Mouse (Mus musculus) ES-Bruce4 (cell line): ENCODE results near the gene Adcy9. TPM values are rescaled to one million over a fixed set of nuclear protein-coding genes. Genes with fewer than 3 reads are reported as not detected.

ENCODE experiments used
- H3K27ac ChIP-seq: 2 replicates; pipeline ENCODE4 v1.5.1; 2012; ENCODE audit warnings: low read length, inconsistent platforms; ENCODE audit not compliant: insufficient read depth
- H3K27me3 ChIP-seq: 2 replicates; pipeline ENCODE4 v1.6.1; 2012; ENCODE audit warnings: mild to moderate bottlenecking, low read length, inconsistent platforms; ENCODE audit not compliant: control insufficient read depth, poor library complexity, insufficient read depth, severe bottlenecking
- H3K36me3 ChIP-seq: 2 replicates; pipeline ENCODE4 v1.6.1; 2012; ENCODE audit warnings: inconsistent platforms, mild to moderate bottlenecking, low read length, moderate library complexity; ENCODE audit not compliant: control insufficient read depth, poor library complexity, insufficient read depth, severe bottlenecking
- H3K4me1 ChIP-seq: one replicate; pipeline ENCODE4 v1.8.1; 2011; ENCODE audit warnings: low read length; ENCODE audit not compliant: control insufficient read depth, insufficient read depth
- H3K4me3 ChIP-seq: 2 replicates; pipeline ENCODE4 v1.5.1; 2011; ENCODE audit warnings: low read depth, mild to moderate bottlenecking, low read length
- H3K9ac ChIP-seq: 2 replicates; pipeline ENCODE4 v1.6.1; 2012; ENCODE audit warnings: low read depth, mild to moderate bottlenecking, inconsistent platforms; ENCODE audit not compliant: poor library complexity, severe bottlenecking
- H3K9me3 ChIP-seq: replicated peaks from 2 replicates; pipeline ENCODE4 v1.6.1; 2012; ENCODE audit warnings: mild to moderate bottlenecking, low read length, inconsistent platforms; ENCODE audit not compliant: control insufficient read depth, poor library complexity, insufficient read depth, severe bottlenecking
- CTCF ChIP-seq: IDR thresholded peaks from one replicate; pipeline ENCODE4 v1.8.1; 2011; ENCODE audit warnings: low read depth, low read length
- EP300 ChIP-seq: IDR thresholded peaks from 2 replicates; pipeline ENCODE4 v1.6.1; 2011; ENCODE audit warnings: low read depth, low read length; ENCODE audit not compliant: insufficient read depth
- POLR2A ChIP-seq: IDR thresholded peaks from one replicate; pipeline ENCODE4 v1.8.1; 2011; ENCODE audit warnings: low read length; ENCODE audit not compliant: insufficient read depth
- polyA plus RNA-seq: library from polyadenylated mRNA; stranded (reverse); fragments of >200 nt; gene quantifications from 2 replicates; pipeline ENCODE4 v1.2.4, GENCODE M21; 2011; ENCODE audit warnings: low read depth; ENCODE audit not compliant: missing spikeins, insufficient read depth, insufficient read length

The Adcy9 gene
- polyA plus RNA-seq, 1 experiment = 1.9 TPM

GRCm38 (mm10) chr16:4397636-4398035 lies 22.7 kb downstream of the Adcy9 start:
- H3K36me3 ChIP-seq = no peaks in the 10 kb centered on the region
- H3K9ac ChIP-seq = no peak overlapping the region
- no peaks in the 10 kb centered on the region for H3K4me1 ChIP-seq
- no peaks in the 10 kb centered on the region for H3K9me3 ChIP-seq
- no peaks in the 10 kb centered on the region for H3K27me3 ChIP-seq
- no peak overlapping the region for H3K4me3 ChIP-seq
- no peak for TF ChIP-seq POLR2A
- no peak for TF ChIP-seq CTCF
- TF ChIP-seq EP300 = no peak
- H3K27ac ChIP-seq = no peak overlapping the region

GRCm38 (mm10) chr16:4395687-4396341 lies 24.5 kb downstream of the Adcy9 start:
- Histone ChIP-seq H3K4me3 (no peak overlapping the region), H3K27me3 (no peaks in the 10 kb centered on the region), H3K4me1 (no peaks in the 10 kb centered on the region), H3K36me3 (no peaks in the 10 kb centered on the region), H3K9ac (no peak overlapping the region), H3K27ac (no peak overlapping the region), H3K9me3 (no peaks in the 10 kb centered on the region)
- TF ChIP-seq EP300 = no peak
- no peak for TF ChIP-seq POLR2A
- no peak for TF ChIP-seq CTCF

- H3K4me3 ChIP-seq = no peak overlapping the region
- H3K27ac ChIP-seq = no peak overlapping the region
- H3K4me1 ChIP-seq = no peaks in the 10 kb centered on the region
- H3K9me3 ChIP-seq = no peaks in the 10 kb centered on the region
- no peak for TF ChIP-seq CTCF
- TF ChIP-seq POLR2A = no peak
- no peak for TF ChIP-seq EP300
- H3K36me3 ChIP-seq = no peaks in the 10 kb centered on the region
- H3K9ac ChIP-seq = no peak overlapping the region
- no peaks in the 10 kb centered on the region for H3K27me3 ChIP-seq
These were observed 25.2 kb downstream of the Adcy9 start for GRCm38 (mm10) chr16:4394991-4395590.

- Histone ChIP-seq H3K27ac (no peak overlapping the region), H3K9ac (no peak overlapping the region), H3K36me3 (no peaks in the 10 kb centered on the region), H3K9me3 (no peaks in the 10 kb centered on the region), H3K4me1 (no peaks in the 10 kb centered on the region), H3K27me3 (no peaks in the 10 kb centered on the region), H3K4me3 (no peak overlapping the region)
- TF ChIP-seq POLR2A = no peak
- no peak for TF ChIP-seq CTCF
- no peak for TF ChIP-seq EP300
These were observed 36.7 kb downstream of the Adcy9 start for GRCm38 (mm10) chr16:4383473-4384038.

GRCm38 (mm10) chr16:4382406-4382805 lies 37.9 kb downstream of the Adcy9 start:
- Histone ChIP-seq H3K27me3 (no peaks in the 10 kb centered on the region), H3K9ac (no peak overlapping the region), H3K4me1 (no peaks in the 10 kb centered on the region), H3K27ac (no peak overlapping the region), H3K4me3 (no peak overlapping the region), H3K9me3 (no peaks in the 10 kb centered on the region), H3K36me3 (no peaks in the 10 kb centered on the region)
- no peak for TF ChIP-seq EP300
- no peak for TF ChIP-seq CTCF
- TF ChIP-seq POLR2A = no peak

- TF ChIP-seq EP300 (no peak), POLR2A (no peak), CTCF (no peak)
- no peaks in the 10 kb centered on the region for H3K27me3 ChIP-seq
- H3K4me1 ChIP-seq = no peaks in the 10 kb centered on the region
- H3K9ac ChIP-seq = no peak overlapping the region
- H3K27ac ChIP-seq = no peak overlapping the region
- H3K4me3 ChIP-seq = no peak overlapping the region
- H3K9me3 ChIP-seq = no peaks in the 10 kb centered on the region
- H3K36me3 ChIP-seq = no peaks in the 10 kb centered on the region
These were observed 38.8 kb downstream of the Adcy9 start for GRCm38 (mm10) chr16:4381487-4381886.
